Mouse (Mus musculus) R1 (cell line): ENCODE data around the gene Brwd3.

Experiments used
- DNase-seq: peaks from one replicate; pipeline ENCODE4 v3.0.0-alpha.2; 2018; ENCODE audit warnings: low read depth, low spot score

Gene Brwd3

DNA sequence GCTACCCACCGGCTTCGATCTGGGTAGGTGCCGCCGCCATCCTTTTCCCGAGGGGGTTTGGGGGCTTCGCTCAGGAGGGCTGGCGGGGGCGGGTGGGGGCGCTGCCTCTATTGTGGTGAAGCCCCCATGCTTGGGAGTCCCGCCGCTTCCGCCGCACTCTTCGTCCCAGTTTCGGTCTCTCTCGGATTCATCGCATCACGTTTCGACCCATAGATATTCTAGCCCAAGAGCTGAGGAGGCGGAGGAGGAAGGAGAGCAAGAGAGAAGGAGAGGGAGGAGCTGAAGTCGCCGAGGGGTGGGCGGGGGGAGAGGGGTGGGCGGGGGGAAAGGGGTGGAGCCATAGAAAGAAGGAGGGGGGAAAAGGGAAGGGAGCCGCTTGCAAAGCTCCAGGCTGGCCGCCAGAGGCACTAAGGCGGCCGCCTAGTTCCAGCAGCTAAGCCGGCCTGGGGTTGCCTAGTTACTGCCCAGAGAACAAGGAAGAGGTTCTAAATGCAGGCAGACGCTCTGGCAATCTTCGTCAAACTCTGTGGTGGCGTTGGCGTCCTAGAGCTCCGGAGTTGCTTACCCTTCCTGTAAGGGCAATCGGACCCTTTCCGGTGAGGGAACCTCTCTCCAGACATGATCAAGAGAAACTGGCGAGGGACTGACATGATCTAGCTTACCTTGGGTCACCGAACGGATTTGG lies at the start of gene Brwd3:
TSS of gene Brwd3 (minus strand) at position 283 of the 685 bp plus-strand sequence.
- peak; percentile 93 for DNase-seq

DNA sequence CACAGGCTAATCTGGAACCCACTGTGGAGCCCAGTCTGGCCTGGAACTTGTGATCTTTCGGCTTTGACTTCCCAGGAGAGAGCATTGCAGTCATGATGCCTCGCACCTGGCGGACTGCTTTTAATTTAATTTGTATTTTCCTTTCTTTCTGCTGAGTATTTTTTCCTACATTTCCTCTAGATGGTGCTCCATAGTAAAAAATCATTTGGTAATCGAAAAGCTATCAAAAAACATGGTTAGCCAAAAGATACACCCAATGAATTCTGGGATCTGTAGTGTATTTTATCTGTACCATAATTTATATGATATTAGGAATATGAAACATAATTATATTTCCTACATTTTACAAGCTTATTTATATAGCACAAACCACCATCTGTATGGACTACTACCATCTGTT lies 28.5 kb upstream of the Brwd3 start:
- no peak for DNase-seq

GRCm38 (mm10) chrX:108842705-108843104 lies 8.5 kb upstream of the Brwd3 start:
- no peak for DNase-seq

- no peak for DNase-seq
Measured at GRCm38 (mm10) chrX:108836416-108836815, 2.2 kb upstream of the Brwd3 start.

DNA sequence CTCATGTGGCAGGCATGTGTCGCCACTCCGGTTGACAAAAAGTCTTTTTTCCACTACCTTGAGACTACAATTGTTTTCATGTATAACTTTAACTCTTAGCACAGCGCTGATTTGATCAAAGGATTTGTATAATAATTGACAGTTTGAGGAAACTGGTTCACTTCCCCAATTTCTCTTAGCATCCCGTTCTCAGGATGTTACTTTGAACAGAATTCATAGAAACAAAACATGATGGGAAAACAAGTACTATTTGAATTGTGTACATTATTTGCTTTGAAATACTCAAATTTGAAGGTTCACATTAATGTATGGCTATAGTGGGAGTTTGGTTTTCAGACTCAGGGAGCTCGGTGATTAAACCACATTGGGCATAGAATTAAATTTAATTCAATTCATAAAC lies 1.1 kb upstream of the Brwd3 start:
- DNase-seq, result no peak

DNA sequence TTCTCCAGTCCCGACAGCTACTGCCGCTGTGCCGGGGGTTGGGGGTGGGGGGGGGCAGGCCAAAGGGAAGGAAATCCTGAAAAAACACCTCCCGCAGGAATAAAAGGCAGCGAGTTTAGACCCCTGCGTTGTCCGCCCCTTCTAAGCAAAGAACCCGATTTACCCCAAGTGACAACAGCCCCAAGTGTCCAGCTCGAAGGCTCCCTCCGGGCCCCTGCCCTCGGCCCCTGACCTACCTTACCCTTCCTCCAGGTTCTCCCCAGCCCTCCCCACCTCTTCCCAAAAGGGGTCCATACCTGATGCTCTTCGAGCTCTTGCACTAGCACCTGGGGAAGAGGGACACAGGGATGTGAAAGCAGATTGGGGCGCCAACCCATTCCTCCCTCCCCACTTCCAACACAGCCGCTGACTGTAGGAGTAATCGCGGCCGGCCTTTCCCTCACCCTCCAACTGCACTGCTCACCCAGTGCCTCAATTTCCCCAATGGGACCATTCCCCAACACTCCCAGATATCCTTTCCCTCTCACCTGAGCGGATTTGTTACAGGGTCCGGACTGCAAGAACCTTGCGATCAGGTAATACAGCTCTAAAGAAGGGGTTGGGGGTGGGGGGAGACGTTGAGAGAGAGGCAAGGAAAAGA lies 671 bp downstream of the Brwd3 start:
- DNase-seq, result peak; percentile 14

DNA sequence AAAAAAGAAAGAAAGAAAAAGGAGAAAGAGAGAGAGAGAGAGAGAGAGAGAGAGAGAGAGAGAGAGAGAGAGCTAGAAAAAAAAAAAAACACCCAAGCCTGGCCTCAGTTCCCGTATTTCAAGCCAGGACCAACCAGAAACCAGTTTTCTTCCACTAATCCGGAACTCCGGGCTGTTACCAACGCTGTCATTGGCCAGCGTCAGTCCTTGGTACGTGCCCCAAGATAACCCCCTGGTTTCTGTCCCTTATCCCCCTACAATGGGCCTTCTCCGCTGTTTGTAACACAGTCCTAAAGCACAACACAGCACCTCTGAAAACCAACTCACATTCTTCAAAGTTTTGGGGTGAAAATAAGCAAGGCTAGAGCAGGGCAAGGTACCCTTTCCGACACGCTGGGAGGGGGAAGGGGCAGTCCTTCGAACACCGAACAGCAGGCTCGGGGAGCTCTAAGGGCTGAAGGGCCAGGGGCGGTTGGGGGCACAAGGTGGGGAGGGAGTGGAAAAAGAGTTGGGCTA lies 1.4 kb downstream of the Brwd3 start:
- peak; percentile 75 for DNase-seq

DNA sequence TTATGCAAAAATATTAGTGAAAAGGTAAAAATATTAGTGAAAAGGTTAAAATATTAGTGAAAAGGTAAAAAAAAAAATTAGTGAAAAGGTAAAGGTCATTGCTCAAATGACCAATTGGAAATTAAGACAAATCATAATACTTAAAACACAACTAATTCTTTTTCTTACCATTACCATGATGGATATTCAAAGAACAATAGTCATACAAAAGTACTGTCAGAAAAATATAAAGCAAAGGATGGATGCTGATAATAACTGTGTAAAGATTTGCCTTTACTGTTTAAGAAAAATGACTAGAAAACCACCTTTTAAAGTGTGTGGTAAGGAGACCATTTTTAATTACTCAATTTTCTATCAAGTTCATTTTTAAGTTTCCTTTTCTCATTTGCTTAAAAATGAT lies 2.9 kb downstream of the Brwd3 start:
- no peak for DNase-seq

GRCm38 (mm10) chrX:108828111-108828510 lies 6.1 kb downstream of the Brwd3 start:
- peak; percentile 4 for DNase-seq

- no peak for DNase-seq
Measured at GRCm38 (mm10) chrX:108797268-108797667, 36.9 kb downstream of the Brwd3 start.

GRCm38 (mm10) chrX:108783724-108784123 lies 50.4 kb downstream of the Brwd3 start:
- no peak for DNase-seq

DNA sequence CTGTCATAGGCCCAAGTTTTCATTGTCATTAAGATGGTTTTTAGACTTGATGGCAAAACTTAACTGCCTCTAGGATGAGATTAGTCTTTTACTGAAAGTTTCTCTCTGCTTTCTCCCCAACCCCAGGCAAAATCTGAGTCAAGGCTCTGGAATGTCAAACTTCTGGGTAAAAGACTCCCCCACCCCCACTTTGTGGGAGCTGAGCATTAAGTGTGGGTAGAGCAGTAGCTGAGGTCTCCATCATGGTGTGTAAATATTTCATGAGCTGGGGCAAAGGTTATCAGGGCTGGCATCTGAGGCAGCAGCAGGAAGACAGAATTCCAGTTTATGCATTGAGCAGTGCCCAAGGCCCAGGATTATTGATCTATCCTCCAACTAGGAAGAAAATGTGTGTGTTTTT lies 102.4 kb downstream of the Brwd3 start:
- DNase-seq, result peak; percentile 1

GRCm38 (mm10) chrX:108729564-108729963 lies 104.6 kb downstream of the Brwd3 start:
- DNase-seq, result peak; percentile 1

- no peak for DNase-seq
Measured at GRCm38 (mm10) chrX:108729068-108729467, 105.1 kb downstream of the Brwd3 start.

- no peak for DNase-seq
Measured at GRCm38 (mm10) chrX:108728334-108728733, 105.8 kb downstream of the Brwd3 start.

GRCm38 (mm10) chrX:108724241-108724640 lies 109.9 kb downstream of the Brwd3 start:
- DNase-seq, result no peak

DNA sequence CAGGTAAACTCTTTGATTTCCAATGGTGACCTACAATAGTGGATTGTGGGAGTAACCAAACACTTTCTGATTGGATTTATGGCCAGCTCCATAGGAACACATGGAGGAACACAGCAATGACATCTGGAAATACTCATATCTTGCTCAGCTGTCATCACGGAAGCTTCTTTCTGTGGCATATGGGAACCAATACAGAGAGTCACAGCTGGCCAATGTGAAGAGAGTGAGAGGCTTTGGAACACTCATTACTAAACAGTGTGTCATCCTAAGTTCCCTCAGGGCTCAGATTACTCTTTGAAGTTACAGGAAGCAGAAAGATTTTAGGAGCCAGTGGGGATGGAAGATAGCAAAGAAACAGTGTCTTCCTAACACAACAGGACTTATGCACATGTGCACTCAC lies 111.7 kb downstream of the Brwd3 start:
- no peak for DNase-seq

GRCm38 (mm10) chrX:108704312-108704711 lies 129.9 kb downstream of the Brwd3 start:
- DNase-seq, result no peak
